Mouse (Mus musculus) CH12.LX (cell line): ENCODE measurements at regions not wholly inside any gene's neighbourhood (a gene's known extent, or its start where the extent isn't known, plus 50 kb on each side); places are given as distances from the start of the nearest gene placed in this dataset.

Experiments
- CTCF ChIP-seq, 2 experiments: IDR thresholded peaks in 1 of 2; conservative IDR thresholded peaks in 1 of 2; 2 replicates each; pipeline ENCODE4 v1.5.1; 2011 to 2012; ENCODE audit warnings: low read depth in 2 of 2, low read length in 2 of 2, improper control_type of control experiment in 1 of 2, inconsistent platforms in 1 of 2, mild to moderate bottlenecking in 1 of 2, moderate library complexity in 1 of 2
- EP300 ChIP-seq: IDR thresholded peaks from 2 replicates; pipeline ENCODE4 v1.6.1; 2011; ENCODE audit warnings: low read length, improper control_type of control experiment
- IRF4 ChIP-seq: IDR thresholded peaks from 2 replicates; pipeline ENCODE4 v1.6.1; 2014; ENCODE audit warnings: low read depth, mild to moderate bottlenecking, inconsistent platforms, low read length, improper control_type of control experiment
- MAX ChIP-seq: IDR thresholded peaks from 2 replicates; pipeline ENCODE4 v1.6.1; 2011; ENCODE audit warnings: low read length, improper control_type of control experiment

DNA sequence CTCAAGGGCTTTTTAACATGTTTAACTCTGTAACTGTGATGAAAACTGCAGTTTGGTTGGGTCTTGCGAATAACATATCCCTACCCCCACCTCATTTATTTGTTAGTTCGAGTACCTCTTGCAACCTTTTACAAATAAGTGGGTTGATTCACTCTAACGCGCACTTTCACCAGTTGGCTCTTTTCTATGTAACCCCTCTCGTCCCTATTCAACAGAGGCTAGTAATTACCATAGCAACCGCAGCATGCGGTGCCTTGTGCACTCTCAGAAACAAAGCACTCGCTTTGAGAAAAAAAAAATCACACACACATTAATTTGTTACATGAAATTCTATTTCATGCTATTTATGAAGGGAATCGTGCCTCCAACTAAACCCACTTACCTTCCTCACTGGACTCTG, 201.7 kb downstream of the Icos start:
- TF ChIP-seq EP300 (no peak), CTCF (conservative IDR thresholded peaks at IDR 0.05 in 1 of 2, IDR thresholded peaks at IDR 0.05 in 1 of 2; ENCODE audit: low read depth in 2 of 2, low read length in 2 of 2) (no peak), MAX (no peak), IRF4 (no peak)
